Mouse (Mus musculus) CH12.LX (cell line): ENCODE data around the gene Gpat2. TPM values are rescaled to one million over a fixed set of nuclear protein-coding genes. Genes with fewer than 3 reads are reported as not detected.

Experiments
- DNase-seq: peaks from one replicate; pipeline ENCODE4 v3.0.0-alpha.2; 2013; ENCODE audit errors: extremely low read depth
- H3K27ac ChIP-seq: 2 replicates; pipeline ENCODE4 v1.5.1; 2012; ENCODE audit warnings: low read depth, mild to moderate bottlenecking, control low read depth, moderate library complexity; ENCODE audit not compliant: insufficient read depth
- H3K27me3 ChIP-seq: replicated peaks from 2 replicates; pipeline ENCODE3; 2012; ENCODE audit warnings: inconsistent platforms
- H3K36me3 ChIP-seq, 2 experiments: replicated peaks in 1 of 2; 2 replicates each; pipeline versions ENCODE3 to v1.6.1; 2012; ENCODE audit warnings: inconsistent platforms in 1 of 2, low read length in 1 of 2, mild to moderate bottlenecking in 1 of 2, mixed read lengths in 1 of 2, moderate library complexity in 1 of 2; ENCODE audit not compliant: control insufficient read depth in 1 of 2, insufficient read depth in 1 of 2
- H3K4me1 ChIP-seq, 2 experiments: 2 replicates each; pipeline ENCODE4 v1.6.1; 2012; ENCODE audit warnings: inconsistent platforms in 1 of 2, moderate library complexity in 1 of 2; ENCODE audit not compliant: insufficient read depth in 2 of 2, control insufficient read depth in 1 of 2
- H3K4me2 ChIP-seq: 2 replicates; pipeline ENCODE4 v1.6.1; 2012; ENCODE audit warnings: low read depth, mild to moderate bottlenecking, control low read depth; ENCODE audit not compliant: poor library complexity, insufficient read depth, severe bottlenecking
- H3K4me3 ChIP-seq, 3 experiments: fragments of 150-350 bp in 1 of 3; sonication (generic) in 1 of 3; replicated peaks in 1 of 3; 2 replicates each; pipeline versions ENCODE3 to v1.5.1; 2011 to 2012; ENCODE audit warnings: low read depth in 2 of 3, low read length in 2 of 3, mild to moderate bottlenecking in 2 of 3, moderate library complexity in 2 of 3, control low read depth in 1 of 3, improper control_type of control experiment in 1 of 3, inconsistent platforms in 1 of 3, mixed read lengths in 1 of 3; ENCODE audit not compliant: poor library complexity in 1 of 3
- H3K79me2 ChIP-seq: replicated peaks from 2 replicates; pipeline ENCODE4 v1.6.1; 2012; ENCODE audit warnings: mild to moderate bottlenecking, moderate library complexity; ENCODE audit not compliant: control insufficient read depth, poor library complexity, insufficient read depth, severe bottlenecking; ENCODE audit errors: extremely low read depth
- H3K9ac ChIP-seq: 2 replicates; pipeline ENCODE4 v1.6.1; 2012; ENCODE audit warnings: low read depth, mild to moderate bottlenecking, control low read depth, moderate library complexity; ENCODE audit not compliant: insufficient read depth
- H3K9me3 ChIP-seq: replicated peaks from 2 replicates; pipeline ENCODE3; 2012; ENCODE audit warnings: low read length, inconsistent platforms, mixed read lengths
- BHLHE40 ChIP-seq: IDR thresholded peaks from 2 replicates; pipeline ENCODE4 v1.6.1; 2011; ENCODE audit warnings: mild to moderate bottlenecking, low read depth, low read length, improper control_type of control experiment
- CTCF ChIP-seq, 2 experiments: IDR thresholded peaks in 1 of 2; conservative IDR thresholded peaks in 1 of 2; 2 replicates each; pipeline ENCODE4 v1.5.1; 2011 to 2012; ENCODE audit warnings: low read depth in 2 of 2, low read length in 2 of 2, improper control_type of control experiment in 1 of 2, inconsistent platforms in 1 of 2, mild to moderate bottlenecking in 1 of 2, moderate library complexity in 1 of 2
- E2F4 ChIP-seq: IDR thresholded peaks from 2 replicates; pipeline ENCODE4 v1.6.1; 2011; ENCODE audit warnings: low read depth, low read length, improper control_type of control experiment; ENCODE audit not compliant: insufficient replicate concordance
- EP300 ChIP-seq: IDR thresholded peaks from 2 replicates; pipeline ENCODE4 v1.6.1; 2011; ENCODE audit warnings: low read length, improper control_type of control experiment
- ETS1 ChIP-seq: conservative IDR thresholded peaks from 2 replicates; pipeline ENCODE4 v1.6.1; 2012; ENCODE audit warnings: low read depth, mild to moderate bottlenecking, inconsistent platforms, low read length, improper control_type of control experiment, moderate library complexity
- IRF4 ChIP-seq: IDR thresholded peaks from 2 replicates; pipeline ENCODE4 v1.6.1; 2014; ENCODE audit warnings: low read depth, mild to moderate bottlenecking, inconsistent platforms, low read length, improper control_type of control experiment
- JUN ChIP-seq: IDR thresholded peaks from 2 replicates; pipeline ENCODE4 v1.6.1; 2011; ENCODE audit warnings: low read depth, mild to moderate bottlenecking, low read length, improper control_type of control experiment, moderate library complexity; ENCODE audit not compliant: insufficient read depth
- KAT2A ChIP-seq: IDR thresholded peaks from 2 replicates; pipeline ENCODE4 v1.6.1; 2012; ENCODE audit warnings: low read length, improper control_type of control experiment, inconsistent platforms; ENCODE audit not compliant: insufficient replicate concordance
- MAZ ChIP-seq: IDR thresholded peaks from 2 replicates; pipeline ENCODE4 v1.6.1; 2012; ENCODE audit warnings: low read depth, mild to moderate bottlenecking, inconsistent platforms, low read length, improper control_type of control experiment, moderate library complexity
- MYC ChIP-seq: IDR thresholded peaks from 2 replicates; pipeline ENCODE4 v1.6.1; 2011; ENCODE audit warnings: low read depth, mild to moderate bottlenecking, improper control_type of control experiment, low read length
- POLR2A ChIP-seq: IDR thresholded peaks from 2 replicates; pipeline ENCODE4 v1.6.1; 2011; ENCODE audit warnings: low read depth, mild to moderate bottlenecking, improper control_type of control experiment, low read length
- RAD21 ChIP-seq: IDR thresholded peaks from 2 replicates; pipeline ENCODE4 v1.6.1; 2011; ENCODE audit warnings: low read depth, mild to moderate bottlenecking, low read length, improper control_type of control experiment, moderate library complexity
- SMC3 ChIP-seq: IDR thresholded peaks from 2 replicates; pipeline ENCODE4 v1.6.1; 2011; ENCODE audit warnings: low read depth, low read length, improper control_type of control experiment
- UBTF ChIP-seq: IDR thresholded peaks from 2 replicates; pipeline ENCODE4 v1.6.1; 2012; ENCODE audit warnings: low read depth, mild to moderate bottlenecking, inconsistent platforms, low read length, improper control_type of control experiment, moderate library complexity
- ZC3H11A ChIP-seq: IDR thresholded peaks from 2 replicates; pipeline ENCODE4 v1.6.1; 2012; ENCODE audit warnings: low read depth, mild to moderate bottlenecking, inconsistent platforms, low read length, improper control_type of control experiment
- ZMIZ1 ChIP-seq: IDR thresholded peaks from 2 replicates; pipeline ENCODE4 v1.6.1; 2012; ENCODE audit warnings: low read depth, mild to moderate bottlenecking, inconsistent platforms, low read length, improper control_type of control experiment
- ZNF384 ChIP-seq: IDR thresholded peaks from 2 replicates; pipeline ENCODE4 v1.6.1; 2012; ENCODE audit warnings: low read depth, low read length, improper control_type of control experiment, inconsistent platforms
- dilution Hi-C: fragments of 300-500 bp; cut with MboI; formaldehyde crosslinking; loops from 2 replicates; pipeline ENCODE4 v1.14.3; 2020; ENCODE audit warnings: low sequenced_read_pairs; ENCODE audit not compliant: extremely low pct_unique_long_range_greater_than_20kb, extremely low pct_ligation_motif_present
- in situ Hi-C: fragments of 300-500 bp; cut with MboI; formaldehyde crosslinking; loops from 3 replicates; pipeline ENCODE4 v1.14.3; 2019; ENCODE audit warnings: low sequenced_read_pairs, low pct_ligation_motif_present, low pct_unique_long_range_greater_than_20kb, mixed read lengths
- polyA plus RNA-seq: library from polyadenylated mRNA; unstranded; fragments of >175 nt; gene quantifications from 2 replicates; pipeline ENCODE4 v1.2.1, GENCODE M21; 2012; ENCODE audit warnings: low read depth; ENCODE audit not compliant: insufficient read length
- total RNA-seq, 2 experiments: library from RNA; depleted of rRNA; stranded (reverse); fragments of 300-350 nt in 1 of 2; fragments of >200 nt in 1 of 2; gene quantifications; 2 replicates each; pipeline ENCODE4 v1.2.3; 2012 to 2014

Gpat2 gene
- total and polyA plus RNA-seq, 3 experiments: 0.19 to 0.63 (median 0.21) TPM

- in situ Hi-C loops (no loop called here), dilution Hi-C loops (no loop called here)
- H3K36me3 ChIP-seq: no peaks in the 10 kb centered on the region
- H3K4me1 ChIP-seq: peaks cover 0 to 14% of the 10 kb centered on the region in 2 experiments; a peak in 2 of 4 replicates
- no peak overlapping the region for H3K27ac ChIP-seq
- no peak for DNase-seq
- H3K79me2 ChIP-seq: no peaks in the 10 kb centered on the region
- no peaks in the 10 kb centered on the region for H3K9me3 ChIP-seq
- H3K9ac ChIP-seq: no peak overlapping the region
- H3K27me3 ChIP-seq: peaks cover 13% of the 10 kb centered on the region
- no peak overlapping the region for H3K4me2 ChIP-seq
- H3K4me3 ChIP-seq: no peak overlapping the region
- TF ChIP-seq MAZ (no peak), KAT2A (no peak), UBTF (no peak), ZMIZ1 (no peak), EP300 (no peak)
These were observed 6.6 kb upstream of the Gpat2 start for GRCm38 (mm10) chr2:127418266-127418970.

DNA sequence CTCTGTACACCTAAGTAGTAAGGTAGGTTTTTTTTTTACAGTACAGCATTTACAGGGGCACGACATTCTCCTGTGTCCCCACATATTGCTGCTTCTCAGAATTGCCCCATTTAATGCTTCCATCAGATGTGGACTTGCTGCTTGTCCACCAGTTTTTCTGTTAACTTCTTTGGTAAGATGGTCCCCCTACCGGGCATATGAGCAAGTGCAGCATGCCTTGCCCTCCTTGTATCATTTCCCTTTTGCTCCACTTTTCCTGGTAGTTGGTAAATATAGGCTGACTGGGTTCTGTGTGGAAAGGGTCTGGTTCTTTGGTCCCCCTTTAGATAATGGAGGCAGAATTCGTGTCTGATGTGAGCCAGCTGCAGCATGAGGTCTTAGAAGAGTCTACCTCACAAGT lies 5.2 kb downstream of the Gpat2 start:
- in situ Hi-C loops (no loop called here), dilution Hi-C loops (no loop called here)
- Histone ChIP-seq H3K9me3 (no peaks in the 10 kb centered on the region), H3K9ac (no peak overlapping the region), H3K27ac (no peak overlapping the region), H3K36me3 (peaks cover 17 to 34% of the 10 kb centered on the region in 2 experiments), H3K79me2 (no peaks in the 10 kb centered on the region), H3K4me1 (peaks cover 3 to 11% of the 10 kb centered on the region in 2 experiments; a peak in 2 of 4 replicates), H3K27me3 (no peaks in the 10 kb centered on the region), H3K4me2 (no peak overlapping the region), H3K4me3 (no peak overlapping the region)
- TF ChIP-seq JUN (no peak), POLR2A (no peak), RAD21 (peak; percentile 65), SMC3 (peak; percentile 70), CTCF (conservative IDR thresholded peaks at IDR 0.05 in 1 of 2, IDR thresholded peaks at IDR 0.05 in 1 of 2; ENCODE audit: low read depth in 2 of 2, low read length in 2 of 2) (peak; percentile 79 to 86), IRF4 (no peak)
- DNase-seq: peak; percentile 36

- Histone ChIP-seq H3K4me2 (no peak overlapping the region), H3K9me3 (no peaks in the 10 kb centered on the region), H3K79me2 (no peaks in the 10 kb centered on the region), H3K9ac (no peak overlapping the region), H3K36me3 (peaks cover 43 to 66% of the 10 kb centered on the region in 2 experiments), H3K27me3 (no peaks in the 10 kb centered on the region), H3K4me3 (no peak overlapping the region), H3K4me1 (no peaks in the 10 kb centered on the region)
- dilution Hi-C loops: no loop called here
- no peak for DNase-seq
- no peak for TF ChIP-seq MYC
- TF ChIP-seq POLR2A: no peak
- TF ChIP-seq BHLHE40: no peak
- no peak for TF ChIP-seq ETS1
- TF ChIP-seq ZC3H11A: no peak
- no peak for TF ChIP-seq ZNF384
- TF ChIP-seq E2F4: no peak
- TF ChIP-seq, all 38 proteins: peak for 0
- in situ Hi-C loops: no loop called here
- H3K27ac ChIP-seq: no peak overlapping the region
These were observed 8.7 kb downstream of the Gpat2 start for GRCm38 (mm10) chr2:127433487-127434295.
